ENCODE assay signal across 8 mouse cellular contexts in genomic region chr2:128686921-128687557, GRCm38 (mm10). TPM values are rescaled to one million over a fixed set of nuclear protein-coding genes. Genes with fewer than 3 reads are reported as not detected.
DNase-seq lines count a peak whose midpoint lies in the region; ATAC-seq and TF ChIP-seq lines count a peak whose summit lies in the region.

TSS of gene Anapc1 (minus strand) at chr2:128687391.

- H3K4me3 ChIP-seq in gastrocnemius, adult 2 months = peak within 1 kb of the TSS; percentile 84
- peak within 1 kb of the TSS; percentile 77 for H3K4me3 ChIP-seq in hindbrain, postnatal 0 days (ENCODE audit: low read length)
- H3K4me3 ChIP-seq in left cerebral cortex, adult 2 months = peak within 1 kb of the TSS; percentile 80

- peak; percentile 98 for ATAC-seq in hindbrain, postnatal 0 days
- peak; percentile 100 for ATAC-seq in megakaryocyte, adult 5-6 weeks (ENCODE audit: poor library complexity, severe bottlenecking)

- no peak for TF ChIP-seq CTCF in gastrocnemius, adult 2 months (IDR thresholded peaks at IDR 0.05)
- no peak for TF ChIP-seq CTCF in hindbrain, postnatal 0 days (IDR thresholded peaks at IDR 0.05; ENCODE audit: low read depth)
- TF ChIP-seq CTCF in left cerebral cortex, adult 2 months (IDR thresholded peaks at IDR 0.05) = no peak

- intact Hi-C loops in gastrocnemius, adult 2 months (cut with DNase I) = loop anchor here (10.0 kb wide), 1 partner anchor 258 kb away; the partner anchor contains the start of gene Zc3h8
- intact Hi-C loops in left cerebral cortex, adult 2 months (cut with DNase I) = loop anchor here (2.0 to 10.0 kb wide), 2 partner anchors 130 to 258 kb away; partner anchors contain the start of gene Zc3h8

- H3K4me2 ChIP-seq in hindbrain, postnatal 0 days (ENCODE audit: low read depth, low read length) = peak within 1 kb of the TSS; percentile 87

- H3K27ac ChIP-seq in gastrocnemius, adult 2 months = peak within 1 kb of the TSS; percentile 90
- peak within 1 kb of the TSS; percentile 83 for H3K27ac ChIP-seq in hindbrain, postnatal 0 days
- peak within 1 kb of the TSS; percentile 89 for H3K27ac ChIP-seq in left cerebral cortex, adult 2 months

- peak; percentile 74 for DNase-seq in WW6 (ENCODE audit: low read depth, low spot score)
- DNase-seq in cerebellum, postnatal 4 days (ENCODE audit: low spot score in 2 of 2) = peak; percentile 69 to 82
- DNase-seq in gastrocnemius, adult 2 months = peak; percentile 93
- DNase-seq in hindbrain, postnatal 0 days (ENCODE audit: low spot score) = peak; percentile 96
- peak; percentile 87 to 88 for DNase-seq in left cerebral cortex, adult 2 months (ENCODE audit: extremely low spot score in 1 of 2, low spot score in 2 of 2)
- DNase-seq in right cerebral cortex, adult 2 months (ENCODE audit: low spot score in 2 of 2) = peak; percentile 90 to 91
- DNase-seq in urinary bladder, postnatal 14 days (ENCODE audit: low spot score) = peak; percentile 88

- under 1% methylated on average over 58 of the region's 58 CpGs for WGBS in hindbrain, postnatal 0 days

- H3K27me3 ChIP-seq in hindbrain, postnatal 0 days (ENCODE audit: insufficient read depth, low read length) = no peaks in the 10 kb centered on the region

- peak within 1 kb of the TSS; percentile 82 for H3K9ac ChIP-seq in hindbrain, postnatal 0 days (replicated peaks; ENCODE audit: low read length)

- no peaks in the 10 kb centered on the region for H3K9me3 ChIP-seq in hindbrain, postnatal 0 days (ENCODE audit: low read length)

- peaks cover 6% of the 10 kb centered on the region for H3K4me1 ChIP-seq in hindbrain, postnatal 0 days (ENCODE audit: insufficient read depth, low read length)

- H3K36me3 ChIP-seq in hindbrain, postnatal 0 days (ENCODE audit: insufficient read depth, low read length) = no peaks in the 10 kb centered on the region; the same call in 1 of the 2 replicates

RNA-seq across cellular contexts. Expression of gene Anapc1, which starts in this region (rescaled TPM):
- 10 to 100 TPM; 35.5 to 38.0 TPM for total RNA-seq in gastrocnemius, adult 2 months (2021)
- total RNA-seq in hindbrain, postnatal 0 days (2014; rRNA removed) = 66.2 and 69.8 TPM in 2 replicates
- 26.3 and 27.5 TPM in 2 replicates for polyA plus RNA-seq in hindbrain, postnatal 0 days (2015; fragmentation: Nextera tagmentation; extraction: Ambion mirVana)
- total RNA-seq in left cerebral cortex, adult 2 months (2021) = 10 to 100 TPM; 60.5 to 65.4 TPM
- total RNA-seq in megakaryocyte, adult 5-6 weeks (2015) = 53.6 and 63.7 TPM in 2 replicates
- total RNA-seq in megakaryocyte, adult 5-6 weeks (2017) = 56.1 and 72.0 TPM in 2 replicates

Comparison
In these comparisons a context has a peak if more than half of its experiments do, and no peak if none do; other contexts are left out.
1. Peak in every context shown above with its lines: DNase-seq, ATAC-seq, H3K4me3 ChIP-seq and H3K27ac ChIP-seq.